Mouse (Mus musculus): ENCODE measurements around the gene Nat8.

DNA sequence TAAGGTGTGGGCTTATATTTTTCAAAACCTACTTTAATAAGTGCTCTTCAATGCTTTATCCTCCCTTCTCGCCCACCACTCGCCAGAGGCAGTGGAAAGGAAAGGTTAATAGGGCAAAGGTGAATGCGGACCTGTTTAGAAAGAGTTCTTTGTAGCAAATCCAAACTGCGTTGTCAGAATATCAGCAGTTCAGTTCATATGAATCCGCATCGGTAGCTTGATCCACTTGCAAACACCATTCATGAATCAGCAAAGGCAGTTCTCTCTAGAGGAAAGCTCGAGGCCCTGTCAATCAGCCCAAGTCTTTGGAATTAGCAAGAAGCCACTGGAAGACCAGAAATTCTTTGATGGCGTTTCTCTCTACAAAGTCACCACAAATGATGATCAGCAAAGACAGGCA lies 6.8 kb upstream of the Nat8 start:
- no peak for TF ChIP-seq POLR2A (IDR thresholded peaks at IDR 0.05; ENCODE audit: borderline replicate concordance, extremely low read depth, insufficient read depth, insufficient read length, poor library complexity, severe bottlenecking)
- no peak for TF ChIP-seq CTCF (IDR thresholded peaks at IDR 0.05; ENCODE audit: borderline replicate concordance, extremely low read depth, insufficient read depth, insufficient read length)
